Mouse (Mus musculus) C2C12 (cell line): ENCODE measurements around the gene Cdk5r1.

Source experiments
- CEBPB ChIP-seq: IDR thresholded peaks from one replicate; pipeline ENCODE4 v1.6.1; 2011; ENCODE audit warnings: low read depth, mild to moderate bottlenecking, control low read depth, moderate library complexity
- CTCF ChIP-seq: IDR thresholded peaks from one replicate; pipeline ENCODE4 v1.5.1; 2011; ENCODE audit not compliant: control insufficient read depth, insufficient read depth, insufficient read length
- FOSL1 ChIP-seq: IDR thresholded peaks from one replicate; pipeline ENCODE4 v1.8.0; 2011; ENCODE audit warnings: mild to moderate bottlenecking, low read length; ENCODE audit not compliant: poor library complexity, insufficient read depth, severe bottlenecking
- MAX ChIP-seq: IDR thresholded peaks from one replicate; pipeline ENCODE4 v1.6.1; 2011; ENCODE audit warnings: mild to moderate bottlenecking, control low read depth
- MYOD1 ChIP-seq: IDR thresholded peaks from one replicate; pipeline ENCODE4 v1.6.1; 2011; ENCODE audit warnings: low read depth; ENCODE audit not compliant: control insufficient read depth, insufficient read length
- MYOG ChIP-seq: IDR thresholded peaks from one replicate; pipeline ENCODE4 v1.6.1; 2011; ENCODE audit not compliant: control insufficient read depth, insufficient read length; ENCODE audit errors: extremely low read depth
- USF1 ChIP-seq: IDR thresholded peaks from one replicate; pipeline ENCODE4 v1.6.1; 2011; ENCODE audit warnings: low read depth, mild to moderate bottlenecking, control low read depth, moderate library complexity

GRCm38 (mm10) chr11:80476222-80477189 lies at the start of gene Cdk5r1:
- TF ChIP-seq FOSL1 = no peak
- peak; percentile 76 for TF ChIP-seq CTCF
- no peak for TF ChIP-seq MYOG
- no peak for TF ChIP-seq USF1
- TF ChIP-seq CEBPB = no peak
- TF ChIP-seq MAX = peak; percentile 10
- no peak for TF ChIP-seq MYOD1
